Mouse (Mus musculus) urinary bladder, adult 2 months (tissue): ENCODE measurements around the gene Dcaf4. TPM values are rescaled to one million over a fixed set of nuclear protein-coding genes. Genes with fewer than 3 reads are reported as not detected.

Source experiments
- DNase-seq: peaks from one replicate; pipeline ENCODE4 v3.0.0; 2022; ENCODE audit warnings: low spot score
- polyA plus RNA-seq: library from polyadenylated mRNA; depleted of rRNA; stranded (reverse); fragments of >200 nt; gene quantifications from 2 replicates; pipeline ENCODE4 v1.2.3, GENCODE M21; 2012; rRNA removed

Dcaf4 gene
- 27.1 and 30.9 TPM in 2 replicates for polyA plus RNA-seq

GRCm38 (mm10) chr12:83520311-83520890, at the start of gene Dcaf4:
Gene Dcaf4, plus strand, starts transcription at chr12:83520466.
- peak; percentile 88 for DNase-seq

- no peak for DNase-seq
These were observed 48.5 kb upstream of the Dcaf4 start for GRCm38 (mm10) chr12:83471760-83472159.

GRCm38 (mm10) chr12:83473987-83474600, 46.2 kb upstream of the Dcaf4 start:
- no peak for DNase-seq

GRCm38 (mm10) chr12:83475419-83475818, 44.8 kb upstream of the Dcaf4 start:
- no peak for DNase-seq

GRCm38 (mm10) chr12:83476277-83476676, 44.0 kb upstream of the Dcaf4 start:
- no peak for DNase-seq

GRCm38 (mm10) chr12:83479140-83479539, 41.1 kb upstream of the Dcaf4 start:
- no peak for DNase-seq

GRCm38 (mm10) chr12:83479818-83480401, 40.4 kb upstream of the Dcaf4 start:
- DNase-seq: no peak

- no peak for DNase-seq
These were observed 38.8 kb upstream of the Dcaf4 start for GRCm38 (mm10) chr12:83481439-83481838.

- no peak for DNase-seq
These were observed 36.6 kb upstream of the Dcaf4 start for GRCm38 (mm10) chr12:83483653-83484052.

GRCm38 (mm10) chr12:83484855-83485745, 35.2 kb upstream of the Dcaf4 start:
- no peak for DNase-seq

- DNase-seq: peak; percentile 24
These were observed 34.2 kb upstream of the Dcaf4 start for GRCm38 (mm10) chr12:83485911-83486670.

- DNase-seq: peak; percentile 53
These were observed 33.4 kb upstream of the Dcaf4 start for GRCm38 (mm10) chr12:83486671-83487461.

- peak; percentile 97 for DNase-seq
These were observed 32.7 kb upstream of the Dcaf4 start, which contains the start of gene Dpf3 for GRCm38 (mm10) chr12:83487476-83487991. Gene Dpf3, minus strand, starts transcription at chr12:83487716.

GRCm38 (mm10) chr12:83488211-83488941, 31.9 kb upstream of the Dcaf4 start:
- no peak for DNase-seq

GRCm38 (mm10) chr12:83489748-83490147, 30.5 kb upstream of the Dcaf4 start:
- no peak for DNase-seq

- DNase-seq: no peak
These were observed 28.7 kb upstream of the Dcaf4 start for GRCm38 (mm10) chr12:83491609-83492008.

- no peak for DNase-seq
These were observed 27.5 kb upstream of the Dcaf4 start for GRCm38 (mm10) chr12:83492808-83493207.

GRCm38 (mm10) chr12:83494196-83494595, 26.1 kb upstream of the Dcaf4 start:
- DNase-seq: no peak

- DNase-seq: no peak
These were observed 24.9 kb upstream of the Dcaf4 start for GRCm38 (mm10) chr12:83495248-83495960.
